Mouse (Mus musculus) lung, adult 2 months (tissue): ENCODE data around the gene Stxbp6. TPM values are rescaled to one million over a fixed set of nuclear protein-coding genes. Genes with fewer than 3 reads are reported as not detected.
"Not testable (repeated sequence)": the region's sequence is repeated elsewhere in the genome, so short reads cannot be mapped to it uniquely, and the experiment has no call there.

Source experiments
- DNase-seq: peaks from one replicate; pipeline ENCODE4 v3.0.0; 2022
- H3K4me1 ChIP-seq: fragments of 200-500 bp; 2 replicates; pipeline ENCODE4 v1.6.1; 2011; ENCODE audit warnings: low read length; ENCODE audit not compliant: control insufficient read depth, insufficient read depth
- H3K4me3 ChIP-seq: fragments of 200-500 bp; replicated peaks from 2 replicates; pipeline ENCODE3; 2011; ENCODE audit warnings: low read depth, mild to moderate bottlenecking, control low read depth, low read length; ENCODE audit errors: extremely low read depth
- CTCF ChIP-seq: fragments of 200-500 bp; IDR thresholded peaks from 2 replicates; pipeline ENCODE4 v1.5.1; 2011; ENCODE audit warnings: mild to moderate bottlenecking, low read length, control low read depth; ENCODE audit not compliant: insufficient read depth
- POLR2A ChIP-seq: fragments of 200-500 bp; IDR thresholded peaks from 2 replicates; pipeline ENCODE4 v1.6.1; 2011; ENCODE audit warnings: low read depth, mild to moderate bottlenecking, control low read depth, low read length, borderline replicate concordance; ENCODE audit errors: extremely low read depth
- WGBS: fragments of 180-500 bp; shearing (Covaris S2); methylation state at CpG from one replicate; pipeline ENCODE4 v1.1.7; 2018; 5-methylcytosine and 5-hydroxymethylcytosine counted together
- polyA plus RNA-seq: library from polyadenylated mRNA; depleted of rRNA; stranded (reverse); fragments of >200 nt; gene quantifications from 2 replicates; pipeline ENCODE4 v1.2.3, GENCODE M21; 2012; rRNA removed

Gene Stxbp6
- polyA plus RNA-seq = 12.5 and 24.5 TPM in 2 replicates

DNA sequence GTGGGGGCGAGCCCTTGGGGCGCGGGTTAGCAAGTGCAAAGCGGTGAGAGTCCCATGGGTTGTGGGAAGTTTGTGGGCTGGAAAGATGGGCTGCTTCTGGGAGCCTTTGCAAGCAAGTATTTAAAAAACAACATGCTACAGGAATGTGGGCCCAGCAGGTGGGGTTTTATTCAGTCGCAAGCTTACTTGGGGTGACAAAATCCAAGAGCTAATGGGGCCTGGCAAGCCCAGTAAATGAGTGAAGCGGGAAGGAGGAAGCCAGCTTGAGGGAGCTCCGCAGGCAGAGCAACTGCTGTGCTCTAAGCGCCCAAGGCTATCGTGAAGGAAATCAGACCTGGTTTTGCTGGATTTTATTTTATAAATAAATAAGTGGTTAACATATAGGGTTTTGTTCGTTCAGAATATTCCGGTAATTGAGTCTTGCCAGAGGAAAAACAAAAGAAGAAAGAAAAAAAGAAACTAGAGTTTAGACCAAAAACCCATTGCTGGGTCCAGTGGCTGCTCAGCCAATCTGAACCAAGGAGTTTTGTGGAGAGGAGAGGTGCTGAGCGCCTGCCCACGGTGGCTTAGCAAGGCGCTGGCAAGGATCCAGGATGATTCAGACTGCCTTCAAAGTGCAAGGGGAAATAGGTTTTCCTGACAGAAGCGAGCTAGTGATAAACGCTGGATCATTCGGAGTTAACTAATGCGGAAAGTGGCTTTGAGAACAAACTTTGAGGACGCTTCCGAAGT is at the start of gene Stxbp6:
Gene Stxbp6 (minus strand): TSS at position 99 of the 732 bp plus-strand sequence.
- DNase-seq = peak; percentile 67
- TF ChIP-seq POLR2A (no peak), CTCF (no peak)
- peak within 1 kb of the TSS; percentile 94 for H3K4me3 ChIP-seq
- H3K4me1 ChIP-seq = peaks cover 4% of the 10 kb centered on the region
- under 1% methylated on average over 20 of the region's 20 CpGs for WGBS

DNA sequence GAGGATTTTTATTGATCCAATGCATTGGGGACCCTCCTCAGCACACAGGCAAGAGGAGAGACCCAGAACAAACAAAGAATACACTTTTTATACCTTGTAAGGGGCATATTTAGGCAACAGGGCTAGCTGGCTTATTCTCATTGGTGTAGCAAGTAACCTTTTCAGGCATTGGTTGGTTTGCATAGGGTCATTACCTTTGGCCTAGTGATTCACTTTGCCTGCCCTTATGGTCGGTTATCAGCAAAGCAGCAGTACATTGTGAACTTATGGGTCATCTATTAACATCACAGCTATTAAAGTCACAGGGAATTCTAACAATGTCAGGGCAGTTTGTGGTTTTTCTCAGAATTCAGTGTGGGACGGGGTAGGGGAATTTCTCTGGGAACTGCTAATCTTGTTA is 28.4 kb upstream of the Stxbp6 start:
- H3K4me3 ChIP-seq, DNase-seq, H3K4me1 ChIP-seq: not testable (repeated sequence)
- 71% methylated on average over 2 of the region's 2 CpGs for WGBS

DNA sequence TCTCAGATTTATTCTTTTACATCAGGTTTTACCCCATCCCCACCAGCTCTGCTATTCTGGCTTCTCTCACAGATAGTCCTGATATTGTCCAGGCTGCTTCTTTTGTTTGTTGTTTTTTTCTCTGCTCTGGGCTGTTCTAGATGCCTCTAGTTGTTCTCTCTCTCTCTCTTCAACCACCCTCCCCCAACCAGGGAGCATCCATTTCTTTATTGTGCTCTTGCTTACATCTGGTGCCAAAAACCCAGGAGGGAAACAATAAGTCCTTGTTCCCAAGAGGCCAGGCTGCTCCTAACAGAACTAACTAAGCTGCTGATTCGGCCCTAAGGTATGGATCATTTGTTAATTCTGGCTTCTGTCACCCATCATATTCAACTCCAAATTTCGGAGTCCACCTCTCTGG is 19.2 kb upstream of the Stxbp6 start:
- DNase-seq = no peak
- WGBS = 64% methylated on average over 2 of the region's 2 CpGs
- no peak overlapping the region for H3K4me3 ChIP-seq
- no peak for TF ChIP-seq CTCF
- no peak for TF ChIP-seq POLR2A
- H3K4me1 ChIP-seq = no peaks in the 10 kb centered on the region; the same call in 1 of the 2 replicates

DNA sequence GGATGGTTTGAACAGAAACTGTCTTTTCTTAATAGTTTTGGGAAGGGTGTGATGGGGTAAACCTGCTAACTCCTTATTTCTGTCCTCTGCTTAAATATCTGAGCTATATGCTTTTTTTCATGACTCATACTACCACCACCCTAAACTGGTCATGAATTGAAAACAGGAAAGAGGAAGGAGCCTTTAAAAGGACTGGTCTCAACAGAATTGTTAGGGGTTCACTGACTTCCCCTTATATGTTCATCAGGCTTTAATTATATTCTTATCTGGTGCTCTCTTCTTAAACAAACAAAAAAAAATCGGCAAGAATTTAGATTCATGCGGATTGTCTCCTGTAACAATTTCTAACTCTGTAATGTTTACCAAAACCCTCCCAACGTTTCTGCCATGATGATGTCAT is 17.9 kb upstream of the Stxbp6 start:
- H3K4me3 ChIP-seq = no peak overlapping the region
- DNase-seq = no peak
- H3K4me1 ChIP-seq = no peaks in the 10 kb centered on the region; the same call in 1 of the 2 replicates
- 20% methylated on average over 3 of the region's 3 CpGs for WGBS
- TF ChIP-seq POLR2A = no peak
- TF ChIP-seq CTCF = no peak

DNA sequence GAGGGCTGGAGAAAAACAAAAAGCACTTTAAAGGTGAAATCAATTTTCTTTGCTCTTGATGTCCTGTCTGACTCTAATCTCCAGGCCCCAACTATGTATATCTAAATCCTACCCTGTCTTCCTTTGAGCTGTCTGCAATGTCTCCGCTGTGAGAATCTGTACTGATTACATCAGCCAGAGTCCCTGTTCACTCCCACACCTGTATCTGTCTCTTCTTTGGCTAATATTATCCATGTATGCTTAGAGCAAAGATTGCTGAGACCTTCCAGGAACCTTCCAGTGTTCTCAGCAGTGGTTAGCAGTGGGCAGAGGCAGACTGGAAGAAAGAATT is 8.6 kb upstream of the Stxbp6 start:
- DNase-seq = no peak
- no peak overlapping the region for H3K4me3 ChIP-seq
- no peaks in the 10 kb centered on the region for H3K4me1 ChIP-seq
- WGBS = 53% methylated on average over 1 of the region's 1 CpGs
- no peak for TF ChIP-seq POLR2A
- TF ChIP-seq CTCF = no peak

DNA sequence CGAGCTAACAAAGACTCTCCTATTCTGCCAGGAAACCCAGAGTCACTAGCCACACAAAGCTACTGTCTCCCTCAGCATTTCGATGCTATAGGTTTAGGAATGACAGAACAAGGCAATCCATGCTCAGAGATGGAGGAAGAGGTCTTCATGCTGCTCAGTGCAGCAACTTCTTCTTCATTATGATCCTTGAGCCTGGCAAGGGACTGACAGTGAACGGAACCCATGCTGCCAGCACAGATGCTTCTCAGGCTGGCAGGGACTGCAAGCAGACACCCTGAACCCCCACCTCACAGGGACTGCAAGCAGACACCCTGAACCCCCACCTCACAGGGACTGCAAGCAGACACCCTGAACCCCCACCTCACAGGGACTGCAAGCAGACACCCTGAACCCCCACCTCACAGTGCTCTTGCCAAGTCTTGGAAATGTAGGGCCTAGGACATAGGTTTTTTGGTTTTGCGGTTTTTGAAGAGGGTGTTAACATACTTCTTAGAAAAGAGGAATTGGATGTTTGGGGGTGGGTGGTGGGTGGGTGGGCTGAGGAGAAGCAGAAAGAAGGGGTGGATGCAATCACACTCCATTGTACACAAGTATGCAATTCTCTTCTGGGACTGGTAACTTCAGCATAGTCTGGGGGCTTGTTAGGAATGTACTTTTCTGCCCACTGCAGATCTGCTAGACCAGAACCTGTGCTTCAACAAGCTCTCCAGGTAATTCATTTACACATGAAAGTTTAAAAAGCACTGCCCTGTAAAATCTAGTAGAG is 8.1 kb upstream of the Stxbp6 start:
- 68% methylated on average over 4 of the region's 4 CpGs for WGBS
- TF ChIP-seq POLR2A (no peak), CTCF (no peak)
- Histone ChIP-seq H3K4me1 (no peaks in the 10 kb centered on the region), H3K4me3 (no peak overlapping the region)
- DNase-seq = no peak

DNA sequence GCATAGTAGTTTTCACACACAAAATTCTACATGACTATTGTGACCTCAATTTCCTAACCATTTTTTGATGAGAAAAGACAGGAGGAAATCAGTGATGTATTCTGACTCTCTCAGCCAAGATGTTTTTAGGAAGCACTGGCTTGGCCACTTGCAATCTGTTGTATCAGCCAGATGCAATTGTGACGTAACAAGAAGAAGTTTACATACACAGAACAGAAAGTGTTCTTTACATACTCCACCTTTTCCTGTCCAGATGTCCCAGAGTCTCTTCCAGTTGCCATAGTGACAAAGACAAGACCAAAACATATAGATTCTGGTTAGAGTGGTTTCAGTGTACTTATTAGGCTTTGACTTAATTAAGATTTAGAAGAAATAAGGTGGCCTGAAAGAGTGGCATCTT is 7.1 kb upstream of the Stxbp6 start:
- no peaks in the 10 kb centered on the region for H3K4me1 ChIP-seq
- H3K4me3 ChIP-seq = no peak overlapping the region
- TF ChIP-seq CTCF (no peak), POLR2A (no peak)
- no peak for DNase-seq
- WGBS = 16% methylated on average over 1 of the region's 1 CpGs

DNA sequence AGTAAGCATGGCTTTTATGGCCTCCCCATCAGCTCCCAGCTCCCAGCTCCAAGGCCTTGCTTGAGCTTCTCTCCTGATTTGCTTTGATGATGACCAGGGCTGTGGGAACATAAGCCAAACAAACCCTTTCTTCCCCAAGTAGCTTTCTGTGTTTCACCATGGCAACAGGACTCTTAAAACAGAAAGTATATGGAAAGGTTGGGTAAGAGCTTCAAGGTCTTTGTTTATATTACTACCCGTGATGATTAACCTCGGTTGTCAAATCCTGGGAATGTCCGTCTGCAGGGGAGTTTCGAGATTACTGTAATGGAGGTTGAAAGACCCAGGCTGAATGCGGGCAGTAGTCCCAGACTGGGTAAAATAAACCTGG is 6.2 kb upstream of the Stxbp6 start:
- Histone ChIP-seq H3K4me3 (no peak overlapping the region), H3K4me1 (no peaks in the 10 kb centered on the region)
- 32% methylated on average over 5 of the region's 5 CpGs for WGBS
- DNase-seq = no peak
- TF ChIP-seq POLR2A (no peak), CTCF (no peak)

DNA sequence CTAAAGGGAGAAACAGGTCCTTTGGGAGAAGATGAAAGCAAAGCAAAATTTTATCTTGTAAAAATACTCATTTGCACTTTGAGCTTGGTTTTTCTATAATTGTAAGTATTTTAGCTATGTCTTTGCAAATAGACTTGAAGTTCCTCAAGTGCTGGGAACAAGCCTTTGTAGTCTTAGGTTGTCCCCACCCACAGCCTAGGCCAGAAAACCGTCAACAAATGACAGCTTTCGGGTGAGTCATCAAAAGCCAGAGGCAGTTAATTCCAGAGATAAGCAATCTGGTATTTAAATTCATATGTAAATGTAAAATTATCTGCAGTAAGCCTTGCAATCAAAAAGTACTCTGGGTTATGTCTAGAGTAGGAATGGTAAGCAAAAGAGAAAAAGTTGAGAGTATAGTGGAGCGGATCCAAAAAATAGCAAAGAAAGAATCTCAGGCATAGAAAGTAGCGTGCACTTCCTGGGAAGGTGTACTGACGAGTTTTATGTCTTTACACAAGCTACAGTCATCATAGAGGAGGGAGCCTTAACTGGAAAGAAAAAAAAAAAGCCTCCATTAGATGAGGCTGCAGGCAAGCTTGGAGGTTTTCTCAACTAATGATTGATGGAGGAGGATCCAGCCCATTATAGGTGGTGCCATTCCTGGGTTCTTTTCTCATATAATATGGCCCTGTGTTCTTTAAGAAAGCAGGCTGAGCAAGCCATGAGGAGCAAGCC is 5.7 kb upstream of the Stxbp6 start:
- WGBS = 65% methylated on average over 5 of the region's 5 CpGs
- Histone ChIP-seq H3K4me3 (no peak overlapping the region), H3K4me1 (no peaks in the 10 kb centered on the region)
- DNase-seq = no peak
- no peak for TF ChIP-seq CTCF
- no peak for TF ChIP-seq POLR2A

DNA sequence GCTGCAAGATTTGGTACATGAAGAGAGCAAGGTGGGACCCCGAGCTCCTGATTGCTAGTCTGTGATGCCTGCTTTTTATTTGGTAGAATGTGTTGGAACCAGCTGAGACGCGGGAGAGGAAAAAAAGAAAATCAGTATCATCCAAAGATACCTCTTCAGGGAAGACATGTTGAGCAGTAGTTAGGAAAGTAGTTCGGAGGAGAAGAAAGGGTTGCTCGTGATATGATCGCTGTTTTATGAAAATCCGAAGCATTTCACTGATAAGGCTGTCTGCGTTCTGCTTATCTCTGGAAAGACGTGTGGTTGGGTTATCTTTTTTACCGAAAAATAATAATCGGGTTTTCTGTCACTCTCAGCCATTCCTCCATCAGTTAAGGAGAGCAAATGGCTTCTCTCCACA is 1.1 kb upstream of the Stxbp6 start:
- TF ChIP-seq CTCF (no peak), POLR2A (no peak)
- H3K4me3 ChIP-seq = peak overlapping the region; percentile 27
- peaks cover 4% of the 10 kb centered on the region for H3K4me1 ChIP-seq
- WGBS = 53% methylated on average over 11 of the region's 11 CpGs
- DNase-seq = no peak

DNA sequence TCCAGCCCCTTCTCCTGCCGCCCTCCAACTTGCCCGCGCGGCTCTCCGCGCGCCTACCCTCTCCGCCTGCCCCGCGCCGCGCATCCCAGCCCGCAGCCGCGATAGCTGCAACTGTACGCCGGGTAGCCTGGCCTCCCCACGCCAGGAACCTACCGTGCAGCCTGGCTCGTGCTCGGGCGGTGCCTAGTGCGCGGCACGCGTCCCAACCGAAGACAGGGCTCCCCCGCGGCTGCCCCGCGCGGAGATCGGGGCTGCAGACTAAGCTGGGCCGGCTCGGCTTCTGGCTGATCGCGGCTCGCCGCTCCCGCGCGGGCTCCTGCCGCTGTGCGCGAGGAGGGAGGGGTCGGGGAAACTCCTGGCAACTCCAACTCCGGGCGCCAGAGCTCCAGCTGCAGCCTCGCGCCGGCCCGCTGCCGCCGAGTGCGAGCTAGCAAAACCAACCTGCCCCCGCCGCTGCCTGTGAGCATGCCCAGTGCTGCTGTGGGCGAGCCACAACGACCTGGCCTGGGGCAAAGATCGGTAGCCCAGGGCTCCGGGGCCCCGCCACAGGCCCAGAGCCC is 387 bp downstream of the Stxbp6 start:
- peak overlapping the region; percentile 94 for H3K4me3 ChIP-seq
- WGBS = 1% methylated on average over 62 of the region's 62 CpGs
- DNase-seq = peak; percentile 79
- TF ChIP-seq POLR2A (no peak), CTCF (no peak)
- H3K4me1 ChIP-seq = peaks cover 4% of the 10 kb centered on the region
